Mouse (Mus musculus) adrenal gland, adult 2 months (tissue): ENCODE results near the gene Lsamp. TPM values are rescaled to one million over a fixed set of nuclear protein-coding genes. Genes with fewer than 3 reads are reported as not detected.

Experiments
- DNase-seq: peaks from one replicate; pipeline ENCODE4 v3.0.0; 2021
- long read RNA-seq: library from polyadenylated mRNA; stranded (forward); transcript quantifications from one replicate; pipeline ENCODE4 v2.0.0, GENCODE M21; 2021
- polyA plus RNA-seq: library from polyadenylated mRNA; depleted of rRNA; stranded (reverse); fragments of >200 nt; gene quantifications from 2 replicates; pipeline ENCODE4 v1.2.3, GENCODE M21; 2012; rRNA removed
- total RNA-seq, 2 experiments: library from RNA; stranded (reverse); gene quantifications; 2 replicates each; pipeline ENCODE4 v1.2.3; 2021

The Lsamp gene
- 1 to 10 TPM; 4.6 to 7.0 TPM for total RNA-seq
- 0.73 and 0.79 TPM in 2 replicates for polyA plus RNA-seq
- long read RNA-seq, partial matches to known transcripts = 0 of 1 reads
- long read RNA-seq, other reads (novel, unspliced or antisense) = 1 of 1 reads

DNA sequence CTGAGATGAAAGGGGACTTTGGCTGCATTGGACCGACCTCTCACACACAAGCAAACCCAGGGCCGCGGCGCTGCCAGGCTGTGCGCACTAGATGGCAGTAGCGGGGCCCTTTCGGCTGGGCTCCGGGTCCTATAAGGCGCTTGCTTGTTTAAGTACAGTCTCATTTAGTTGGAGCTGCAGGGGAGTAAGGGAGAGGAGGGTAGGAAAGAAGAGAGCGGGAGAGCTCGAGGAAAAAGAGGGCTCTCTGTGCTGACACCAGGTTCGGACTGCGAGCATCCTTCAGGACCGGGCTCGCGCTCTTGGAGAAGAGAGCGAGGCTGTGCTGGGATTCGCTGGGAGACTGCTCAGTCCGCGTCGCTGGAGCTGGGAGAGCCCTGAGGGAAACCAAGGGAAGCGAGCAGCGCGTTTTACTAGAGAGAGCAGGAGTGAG is at the start of gene Lsamp:
Gene Lsamp, plus strand, starts transcription at position 157 of the 430 bp plus-strand sequence.
- DNase-seq = peak; percentile 74

DNA sequence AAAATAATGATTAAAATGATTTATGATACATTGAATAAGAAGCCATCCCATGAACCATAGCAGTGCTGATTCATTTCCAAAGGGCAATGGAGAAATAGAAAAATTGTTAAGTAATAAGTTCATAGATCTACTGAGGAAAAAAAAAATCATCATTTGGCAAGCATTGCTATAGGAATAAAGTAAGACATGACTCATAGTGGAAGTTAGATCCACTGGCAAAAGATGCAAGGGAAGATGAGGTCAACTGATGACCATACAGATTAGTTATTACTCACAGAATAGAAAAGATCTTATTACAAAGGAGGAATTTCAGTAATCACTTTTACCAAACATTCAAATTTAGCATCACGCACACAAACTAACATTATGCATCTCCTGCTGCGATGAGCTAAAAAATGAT is 26.5 kb upstream of the Lsamp start:
- no peak for DNase-seq

DNA sequence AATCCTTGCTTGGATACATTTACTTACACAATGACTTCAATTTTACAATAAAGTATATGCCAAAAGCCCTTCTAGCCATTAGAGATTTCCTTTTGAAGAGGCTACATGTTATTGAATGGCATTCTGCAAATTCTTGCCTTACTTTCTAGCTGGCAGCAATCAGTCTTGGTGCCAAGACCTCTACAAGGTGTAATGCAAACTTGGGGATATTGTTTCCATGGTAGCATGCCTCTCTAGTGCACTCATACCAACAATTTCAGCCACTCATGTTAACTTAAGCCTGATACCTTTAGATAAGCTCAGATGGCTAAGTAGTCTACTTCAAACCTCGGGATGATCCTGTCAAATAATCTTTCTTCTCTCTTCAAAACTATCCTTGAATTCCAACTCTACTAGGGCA is 11.4 kb upstream of the Lsamp start:
- DNase-seq = no peak

DNA sequence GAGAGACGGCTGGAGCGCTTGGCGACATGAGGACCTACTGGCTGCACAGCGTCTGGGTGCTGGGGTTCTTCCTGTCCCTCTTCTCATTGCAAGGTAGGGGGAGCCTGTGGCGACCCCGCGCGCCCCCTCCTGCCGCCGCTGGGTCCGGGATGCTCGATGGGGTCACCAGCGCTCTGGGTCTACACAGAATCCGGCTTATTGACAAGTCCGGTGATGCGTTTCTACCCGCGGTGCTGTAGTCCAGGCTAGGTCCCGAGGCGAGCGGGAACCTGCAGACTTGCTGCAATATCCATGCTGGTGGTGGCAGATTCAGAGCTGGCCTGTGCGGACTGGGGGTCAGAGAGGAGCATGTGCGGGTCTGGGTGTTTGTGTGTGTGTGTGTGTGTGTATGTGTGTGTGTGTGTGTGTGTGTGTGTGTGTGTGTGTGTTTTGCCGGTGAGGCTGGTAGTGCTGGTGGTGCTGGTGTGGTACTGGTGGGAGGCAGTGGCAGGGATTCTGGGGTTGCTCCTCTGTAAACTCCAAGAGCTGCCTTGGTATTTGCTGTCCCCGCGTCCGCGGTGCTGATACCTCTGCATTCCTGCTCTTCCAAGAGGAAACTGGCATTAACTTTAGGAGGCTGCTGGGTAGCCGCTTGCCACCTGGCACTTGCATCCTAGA is 602 bp downstream of the Lsamp start:
- peak; percentile 6 for DNase-seq

DNA sequence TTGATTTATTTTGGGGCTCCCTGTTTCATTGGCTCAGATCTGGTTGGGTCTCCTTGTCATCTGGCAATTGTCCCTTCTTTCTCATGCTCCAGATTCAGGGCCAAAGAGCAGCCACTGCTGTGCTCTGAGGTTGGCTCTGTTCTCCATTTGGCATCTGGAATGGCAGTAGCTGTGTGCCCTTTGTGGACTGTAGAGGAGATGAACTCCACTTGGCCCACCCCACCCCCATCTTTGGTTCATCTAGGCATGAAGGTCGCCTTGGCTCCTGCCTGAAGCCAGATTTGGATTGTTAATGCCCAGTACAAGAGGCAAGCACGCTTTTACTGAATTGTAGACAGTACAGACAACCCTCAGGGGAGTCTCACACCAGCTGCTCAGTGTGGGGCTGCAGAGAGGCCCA is 4.3 kb downstream of the Lsamp start:
- no peak for DNase-seq

DNA sequence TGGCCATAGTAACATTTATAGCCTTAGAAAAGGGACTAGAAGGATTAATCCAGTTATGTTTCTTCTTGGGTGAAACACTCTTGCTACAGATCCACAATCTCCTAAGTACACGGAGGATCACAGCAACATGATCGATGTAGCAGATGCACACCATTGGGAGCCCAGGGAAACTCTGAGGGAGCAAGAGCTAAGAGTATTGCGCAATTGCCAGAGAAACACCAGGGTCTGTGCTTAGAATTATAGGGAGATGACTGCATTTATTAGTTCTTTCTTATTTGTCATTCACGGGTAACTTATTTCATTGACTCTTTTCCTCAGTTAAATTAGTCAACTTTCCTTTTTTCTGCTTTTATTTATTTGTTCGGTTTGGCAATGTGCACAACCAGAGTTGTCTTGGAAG is 10.7 kb downstream of the Lsamp start:
- no peak for DNase-seq

DNA sequence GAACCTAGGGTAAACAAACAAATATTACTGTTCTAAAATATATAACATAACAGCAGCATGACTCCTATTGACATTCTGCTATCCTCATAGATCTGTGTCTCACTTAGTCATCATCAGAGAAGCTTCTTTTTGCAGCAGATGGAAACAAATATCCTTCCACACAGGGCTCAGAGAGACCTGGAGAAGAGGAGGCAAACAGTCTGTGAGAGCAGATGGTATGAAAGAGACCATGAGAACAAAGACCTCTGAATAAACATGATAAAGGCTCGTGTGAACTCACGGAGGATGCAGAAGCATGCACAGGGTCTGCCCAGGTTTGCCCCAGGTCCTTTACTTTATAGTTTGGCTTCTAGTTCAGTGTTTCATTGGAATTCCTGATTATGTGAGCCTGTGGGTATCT is 24.6 kb downstream of the Lsamp start:
- no peak for DNase-seq

DNA sequence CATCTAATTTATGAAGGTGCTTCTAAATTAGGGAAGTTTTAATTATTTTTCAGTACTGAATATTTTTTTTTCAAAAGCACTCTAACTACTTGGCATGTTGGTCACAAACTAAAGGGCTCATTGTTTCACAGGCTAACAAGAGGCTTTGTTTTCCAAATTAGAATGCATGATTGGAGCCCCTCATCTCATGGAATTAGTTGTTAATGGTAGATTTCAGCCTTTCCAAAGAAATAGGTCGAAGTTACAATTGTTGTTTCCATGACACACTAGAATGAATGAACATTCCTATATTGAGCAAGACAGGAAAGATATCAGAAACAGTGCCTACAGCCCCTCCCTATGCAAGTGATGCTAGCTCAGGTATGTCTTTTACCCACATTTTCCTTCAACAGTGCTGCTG is 26.9 kb downstream of the Lsamp start:
- DNase-seq = no peak

DNA sequence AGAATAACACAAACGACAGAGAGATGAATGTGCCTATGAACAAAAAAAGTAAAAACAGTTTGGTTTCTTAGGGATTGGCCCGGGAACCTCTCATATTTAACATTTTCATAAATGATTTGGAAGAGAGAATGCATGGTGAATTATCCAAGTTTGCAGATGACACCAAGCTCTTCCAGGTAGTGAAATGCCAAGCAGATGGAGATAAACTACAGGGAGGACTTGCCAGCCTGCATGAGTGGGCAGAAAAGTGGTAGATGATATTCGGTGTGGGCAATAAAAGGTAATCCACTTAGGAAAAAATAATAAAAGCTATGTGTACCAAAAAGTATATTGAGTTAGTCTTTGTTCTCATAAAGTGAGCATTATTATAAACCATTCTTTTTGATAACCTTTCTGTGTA is 38.5 kb downstream of the Lsamp start:
- no peak for DNase-seq

DNA sequence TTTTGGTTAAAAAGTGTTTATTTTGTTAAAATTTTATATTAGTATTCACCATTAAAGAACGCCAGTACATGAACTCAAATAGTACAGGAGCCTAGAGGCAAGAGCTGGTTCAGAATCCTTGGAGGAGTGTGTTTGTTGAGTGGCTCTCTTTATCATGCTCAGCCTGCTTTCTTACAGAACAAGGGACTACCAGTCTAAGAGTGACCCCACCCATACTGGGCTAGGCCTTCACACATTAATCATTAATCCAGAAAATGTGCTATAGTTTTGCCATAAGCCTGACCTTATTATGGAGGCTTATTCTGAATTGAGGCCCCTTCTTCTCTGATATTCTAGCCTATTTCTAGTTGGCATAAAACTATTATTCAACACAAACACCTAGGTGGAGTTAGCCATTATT is 52.6 kb downstream of the Lsamp start:
- no peak for DNase-seq

DNA sequence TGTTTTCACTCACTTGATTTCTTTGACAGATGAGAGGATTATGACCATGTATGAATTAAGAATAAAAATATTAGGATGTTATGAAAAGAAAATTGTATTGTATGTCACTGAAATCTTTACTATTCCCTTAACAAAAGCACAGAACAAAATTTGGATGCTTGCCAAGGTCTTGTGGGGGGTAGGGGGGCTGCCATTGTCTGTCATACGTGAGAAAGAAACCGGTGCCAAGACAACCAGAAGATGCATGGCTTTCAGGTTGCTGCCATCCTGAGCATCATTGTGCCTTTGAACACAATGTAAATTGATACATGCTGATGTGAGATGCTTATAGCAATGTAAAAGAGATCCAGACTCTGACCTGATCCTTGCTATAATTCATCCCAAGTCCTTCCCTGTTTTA is 75.4 kb downstream of the Lsamp start:
- DNase-seq = no peak

DNA sequence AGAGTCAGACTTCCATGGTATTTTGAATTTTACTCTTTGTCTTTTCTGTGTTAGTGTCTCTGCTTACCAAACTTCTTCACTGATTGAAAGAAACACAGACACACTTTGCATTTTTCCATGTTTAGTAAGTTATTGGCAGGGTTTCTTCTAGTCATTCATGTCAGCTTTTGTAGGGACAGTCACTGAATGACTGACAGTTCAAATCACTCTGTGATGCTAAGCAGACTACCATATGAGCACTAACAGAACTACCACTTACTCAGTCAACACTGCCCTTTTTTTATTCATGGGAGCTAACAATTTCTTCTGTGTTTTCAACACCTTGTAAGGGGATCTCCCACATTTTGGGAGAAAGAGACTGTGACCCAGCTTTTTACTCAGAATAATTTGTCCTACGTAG is 75.8 kb downstream of the Lsamp start:
- no peak for DNase-seq

DNA sequence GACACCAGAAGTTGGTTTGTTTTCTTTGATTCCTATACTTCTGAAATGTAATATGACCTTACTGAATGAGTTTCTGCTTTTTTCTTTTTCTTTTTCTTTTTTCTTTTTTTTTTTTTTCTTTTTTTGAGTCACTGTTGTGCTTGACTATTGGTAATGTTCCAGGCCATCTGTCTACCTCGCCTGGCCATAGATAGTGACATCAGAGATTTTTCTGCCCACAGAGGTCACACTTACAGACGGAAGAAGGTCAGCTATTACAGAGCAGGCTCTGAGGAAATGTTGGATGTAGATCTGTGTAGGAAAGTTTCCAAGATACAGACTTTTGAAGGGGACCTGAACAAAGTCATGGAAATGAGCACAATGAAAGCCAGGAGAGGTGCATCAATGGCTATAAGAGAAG is 76.3 kb downstream of the Lsamp start:
- DNase-seq = no peak

DNA sequence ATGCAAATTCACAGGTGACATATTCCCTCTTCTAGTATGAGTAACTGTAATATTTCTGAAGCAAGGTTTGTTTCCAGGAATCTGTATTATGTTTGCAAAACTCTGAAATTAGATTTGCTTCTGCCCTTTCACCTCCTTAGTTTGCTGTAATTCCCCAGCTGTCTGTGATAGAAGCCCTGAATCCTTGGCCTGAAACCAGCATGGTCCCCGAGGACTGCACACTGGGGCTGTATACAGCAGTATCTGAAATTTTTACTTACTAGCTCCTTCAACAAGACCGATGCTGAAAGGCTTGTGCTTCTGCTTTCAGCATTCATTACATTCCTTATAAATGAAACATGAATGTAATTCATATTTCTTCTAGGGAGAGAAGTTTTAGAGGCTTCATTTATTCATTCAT is 91.4 kb downstream of the Lsamp start:
- no peak for DNase-seq

DNA sequence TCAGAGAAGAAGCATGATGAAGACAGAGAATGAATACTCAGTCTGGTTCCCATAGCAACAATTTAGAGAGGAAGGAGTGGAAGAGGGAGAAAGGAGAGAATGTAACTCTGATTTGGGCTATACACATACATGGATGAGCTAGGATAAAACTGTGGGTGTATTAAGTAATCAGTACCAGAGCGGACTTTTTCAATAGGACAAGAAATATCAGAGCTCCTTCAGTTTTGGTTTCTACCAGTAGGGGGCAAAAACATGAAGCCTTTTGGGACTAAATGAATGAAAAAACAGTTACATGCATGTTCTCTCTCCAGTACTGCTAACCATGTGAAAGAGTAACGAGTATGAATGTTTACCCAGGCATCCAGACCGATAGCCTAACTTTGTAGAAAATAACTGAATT is 96.1 kb downstream of the Lsamp start:
- no peak for DNase-seq

DNA sequence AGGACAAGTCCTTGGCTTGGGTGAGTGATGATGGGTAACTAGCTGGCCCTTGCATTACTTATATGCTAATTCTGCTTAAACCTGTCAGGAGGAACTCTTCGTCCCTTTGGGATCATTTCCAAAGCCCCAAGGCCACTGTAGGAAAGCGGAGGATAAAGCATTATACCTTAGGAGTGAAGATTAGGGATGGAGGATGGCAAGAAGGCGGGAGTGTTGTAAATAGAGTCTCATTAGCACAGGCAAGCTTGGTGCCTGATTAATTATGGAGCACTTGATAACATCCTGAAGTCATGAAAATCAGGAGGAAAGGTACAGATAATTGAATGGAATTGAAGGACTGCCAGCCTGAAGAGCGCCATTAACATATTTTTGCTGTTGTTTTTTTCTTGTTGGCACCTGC is 120.2 kb downstream of the Lsamp start:
- no peak for DNase-seq

DNA sequence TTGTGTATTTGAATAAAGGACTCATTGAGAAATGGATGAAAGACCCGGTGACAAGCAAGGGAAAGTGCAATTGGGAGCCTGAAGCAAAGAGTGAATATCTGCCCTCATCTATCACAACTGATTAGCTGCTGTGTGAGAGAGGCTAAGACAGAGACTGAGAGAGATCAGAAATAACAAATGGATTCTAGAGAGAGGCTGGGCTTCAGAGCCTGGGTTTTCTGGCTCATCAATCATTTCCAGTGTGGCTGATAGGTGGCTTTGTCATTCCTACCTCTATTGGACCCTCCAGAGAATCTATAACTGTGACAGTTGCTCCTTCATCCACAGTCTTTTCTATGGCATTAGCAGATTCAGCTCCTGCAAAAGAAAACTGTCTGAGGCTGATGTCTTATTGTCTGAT is 198.8 kb downstream of the Lsamp start:
- no peak for DNase-seq

DNA sequence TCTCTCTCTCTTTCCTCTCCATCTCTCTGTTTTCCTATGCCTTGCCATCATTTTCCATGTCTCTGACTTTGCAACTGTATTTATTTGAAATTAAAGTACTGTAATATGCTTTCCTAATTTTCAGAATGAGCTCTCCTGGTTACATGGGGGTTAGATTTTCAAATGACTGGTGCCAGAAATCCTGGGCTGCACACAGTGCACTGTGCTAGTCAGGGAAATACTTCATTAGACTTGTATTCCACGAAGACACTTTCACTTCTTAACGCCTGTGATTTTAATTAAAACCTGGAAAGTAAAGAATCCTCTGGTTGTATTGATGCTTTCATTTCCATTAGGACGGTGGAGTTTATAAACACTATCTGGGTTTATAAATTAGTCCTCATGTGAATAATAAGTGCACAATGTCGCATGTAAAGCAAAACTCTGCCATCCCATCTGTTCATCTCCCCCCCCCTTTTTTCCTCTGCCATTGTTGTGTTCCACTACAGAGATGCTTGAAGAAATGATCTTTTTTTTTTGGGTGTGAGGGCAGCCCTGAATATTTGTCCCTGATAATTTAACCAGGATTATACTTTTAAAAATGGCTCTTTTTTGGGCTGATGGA is 203.9 kb downstream of the Lsamp start:
- DNase-seq = no peak

DNA sequence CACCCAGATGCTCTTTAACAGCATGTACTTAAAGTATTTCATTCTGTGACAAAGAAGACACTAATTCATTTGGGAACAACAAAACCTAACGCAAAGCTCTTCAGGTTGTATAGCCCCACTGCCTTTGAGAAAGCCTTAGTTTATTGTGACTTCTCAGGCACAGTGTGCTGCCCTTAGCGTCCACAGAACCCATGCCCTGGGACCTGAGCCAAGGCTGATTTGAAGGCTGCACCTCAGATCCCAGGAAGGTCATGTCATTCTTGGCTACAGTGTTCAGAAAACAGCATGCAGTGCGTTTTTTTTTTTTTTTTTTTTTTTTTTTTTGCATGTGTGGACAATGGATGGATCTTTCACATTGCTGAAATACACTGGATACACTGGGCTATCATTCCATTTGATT is 210.2 kb downstream of the Lsamp start:
- DNase-seq = peak; percentile 58

DNA sequence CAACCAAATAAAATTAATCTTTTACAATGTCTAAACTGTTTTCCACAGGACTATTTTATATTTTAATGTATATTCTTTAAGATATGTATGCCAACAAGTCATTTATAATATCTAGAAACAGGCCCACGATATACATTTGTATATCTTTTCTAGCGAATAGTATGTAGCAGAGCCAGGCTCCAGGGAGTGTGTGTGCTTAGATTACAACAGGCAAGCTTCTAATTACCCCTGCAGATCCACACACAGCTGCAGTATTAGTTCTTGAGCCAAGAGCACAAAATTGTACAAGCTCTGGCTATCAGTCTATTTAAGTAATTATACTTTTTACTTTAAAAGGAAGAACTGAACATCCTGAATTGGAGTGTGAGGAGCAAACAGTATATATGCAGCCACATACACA is 210.7 kb downstream of the Lsamp start:
- no peak for DNase-seq

DNA sequence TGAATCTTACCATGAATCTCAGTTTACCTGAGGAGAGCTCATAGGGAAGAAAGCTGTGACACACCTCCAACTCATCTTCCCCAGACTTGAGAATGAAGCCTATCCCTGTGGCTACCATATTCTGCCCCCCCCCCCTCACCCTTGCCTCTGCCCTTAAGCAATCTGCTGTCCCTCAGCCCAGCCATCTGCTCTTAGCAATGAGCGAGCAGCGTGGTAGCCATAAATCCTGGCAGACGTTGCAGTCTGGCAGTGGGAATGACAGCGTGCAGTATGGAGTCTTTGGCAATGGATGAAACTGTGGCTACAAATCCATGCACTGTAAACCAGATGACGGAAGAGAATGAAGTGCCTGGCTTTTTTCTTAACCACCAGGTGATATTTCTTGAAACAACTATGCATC is 244.5 kb downstream of the Lsamp start:
- DNase-seq = peak; percentile 3

DNA sequence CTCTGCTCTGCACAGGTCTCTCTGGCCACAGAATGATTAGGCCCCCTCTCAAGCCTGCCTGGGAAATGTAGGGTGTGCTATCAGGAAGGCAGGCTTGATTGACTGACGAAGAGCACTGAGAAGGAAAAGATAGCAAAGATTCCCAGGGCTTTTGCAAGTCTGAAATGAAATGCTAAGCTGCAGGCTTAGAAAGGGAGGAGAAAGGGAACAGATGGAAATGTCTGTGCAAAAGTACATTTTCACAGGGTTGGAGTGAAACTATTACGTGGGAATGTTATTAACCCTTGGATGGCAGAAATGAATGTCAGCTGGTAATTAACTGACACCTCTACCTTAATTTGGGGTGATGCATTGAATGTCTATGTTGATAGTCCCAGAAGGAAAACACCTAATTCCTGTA is 248.9 kb downstream of the Lsamp start:
- DNase-seq = no peak

DNA sequence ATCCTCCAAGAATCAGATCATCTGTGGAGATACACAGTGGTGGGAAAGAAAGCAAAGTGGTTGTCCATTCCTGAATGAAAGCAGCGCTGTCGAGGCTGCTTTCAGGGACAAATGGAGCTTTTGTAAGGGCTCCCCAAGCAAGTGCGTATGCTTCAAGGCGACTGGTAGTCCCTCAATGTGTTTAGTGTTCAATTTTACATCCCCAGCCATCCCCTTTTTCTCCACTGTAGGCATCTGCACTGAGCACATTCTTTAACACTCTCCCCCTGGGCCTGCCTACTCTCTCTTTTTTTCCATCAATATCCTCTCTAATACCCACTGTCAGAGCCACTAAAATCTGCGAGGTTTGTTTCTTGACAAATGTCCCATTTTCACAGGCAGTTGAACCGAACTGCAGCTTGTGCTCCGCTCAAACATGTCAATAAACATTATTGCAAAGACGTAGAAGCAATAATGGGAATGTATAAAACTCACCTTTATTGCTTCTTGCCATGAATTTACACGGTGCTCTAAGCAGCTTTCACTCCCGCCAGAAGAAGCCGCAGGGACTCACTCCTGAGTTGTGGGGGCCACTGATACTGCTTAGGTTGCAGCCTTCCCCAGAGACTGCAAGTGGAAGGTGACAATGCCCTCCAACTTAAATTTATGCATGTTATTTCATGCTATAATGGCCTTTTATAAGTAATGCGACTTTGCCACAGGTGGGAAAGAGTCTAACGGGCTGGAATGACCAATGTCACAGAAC is 250.2 kb downstream of the Lsamp start:
- DNase-seq = no peak
